In genomic region chr14:48189330-48189729, GRCm38 (mm10) we compare ENCODE assay signal across 11 mouse cellular contexts.
A peak's percentile ranks its signal among the peaks of the same experiment; 100 is the strongest.
DNase-seq lines count a peak whose midpoint lies in the region; ATAC-seq and TF ChIP-seq lines count a peak whose summit lies in the region.
"Had no signal": no experiment of that assay in that cellular context is flagged by ENCODE, and none has a peak within 500 bp of the region (broad histone marks: within the 10 kb centered on the region; RNA-seq: fewer than 3 reads in every experiment).

No protein-coding gene starts in this region.

- H3K4me2 ChIP-seq in lung, postnatal 0 days (replicated peaks; ENCODE audit: low read depth, low read length): no peak overlapping the region
- H3K4me2 ChIP-seq in embryonic facial prominence, embryonic 15.5 days (replicated peaks): no peak overlapping the region
- H3K4me2 ChIP-seq: hindbrain, embryonic 15.5 days; limb, embryonic 12.5 days had no signal

- intact Hi-C loops in gastrocnemius, adult 2 months (cut with DNase I): no loop called here

- H3K27me3 ChIP-seq in lung, postnatal 0 days (replicated peaks; ENCODE audit: insufficient read depth, low read length): no peaks in the 10 kb centered on the region
- no peaks in the 10 kb centered on the region; the same call in 1 of the 2 replicates for H3K27me3 ChIP-seq in embryonic facial prominence, embryonic 15.5 days
- H3K27me3 ChIP-seq: hindbrain, embryonic 15.5 days; limb, embryonic 12.5 days had no signal

- 51% methylated on average over 8 of the region's 8 CpGs for WGBS in lung, postnatal 0 days
- 29% methylated on average over 8 of the region's 8 CpGs for WGBS in embryonic facial prominence, embryonic 15.5 days

- H3K4me1 ChIP-seq in lung, postnatal 0 days (ENCODE audit: insufficient read depth, low read depth, low read length): peaks cover 7% of the 10 kb centered on the region; the same call in 1 of the 2 replicates
- 0 out of 2 replicates have a peak, but pooled peaks cover 7% of the 10 kb centered on the region for H3K4me1 ChIP-seq in embryonic facial prominence, embryonic 15.5 days
- H3K4me1 ChIP-seq: hindbrain, embryonic 15.5 days; midbrain, embryonic 10.5 days had no signal

- no peak overlapping the region for H3K4me3 ChIP-seq in gastrocnemius, adult 2 months
- H3K4me3 ChIP-seq in lung, postnatal 0 days (ENCODE audit: low read depth, low read length): no peak overlapping the region
- H3K4me3 ChIP-seq in embryonic facial prominence, embryonic 15.5 days (replicated peaks): no peak overlapping the region
- H3K4me3 ChIP-seq: hindbrain, embryonic 15.5 days; limb, embryonic 12.5 days; midbrain, embryonic 10.5 days had no signal

- peak overlapping the region; percentile 25; the same call in 1 of the 2 replicates for H3K27ac ChIP-seq in gastrocnemius, adult 2 months
- no peak overlapping the region for H3K27ac ChIP-seq in lung, postnatal 0 days (ENCODE audit: low read length)
- H3K27ac ChIP-seq in embryonic facial prominence, embryonic 15.5 days (replicated peaks): no peak overlapping the region
- H3K27ac ChIP-seq: hindbrain, embryonic 15.5 days; limb, embryonic 12.5 days; midbrain, embryonic 10.5 days had no signal

- H3K36me3 ChIP-seq in lung, postnatal 0 days (ENCODE audit: insufficient read depth, low read length): no peaks in the 10 kb centered on the region
- H3K36me3 ChIP-seq in embryonic facial prominence, embryonic 15.5 days: 0 out of 2 replicates have a peak, but pooled peaks cover 5% of the 10 kb centered on the region
- H3K36me3 ChIP-seq: hindbrain, embryonic 15.5 days had no signal

- DNase-seq in gastrocnemius, adult 2 months: peak; percentile 52
- no peak for DNase-seq in gastrocnemius, postnatal 4 days (ENCODE audit: low spot score in 2 of 2)
- peak; percentile 82 for DNase-seq in lung, postnatal 0 days (ENCODE audit: low spot score)
- no peak for DNase-seq in lung, postnatal 4 days
- DNase-seq in skeletal muscle tissue, adult 2 months (ENCODE audit: low read depth, low spot score): peak; percentile 73
- no peak for DNase-seq in spleen, adult 12 weeks (ENCODE audit: low spot score)
- DNase-seq in cerebellum, postnatal 4 days (ENCODE audit: low spot score in 2 of 2): no peak

- H3K9ac ChIP-seq in lung, postnatal 0 days (replicated peaks; ENCODE audit: low read depth): no peak overlapping the region
- no peak overlapping the region for H3K9ac ChIP-seq in embryonic facial prominence, embryonic 15.5 days
- H3K9ac ChIP-seq: hindbrain, embryonic 15.5 days; limb, embryonic 12.5 days had no signal

- TF ChIP-seq CTCF in gastrocnemius, adult 2 months (IDR thresholded peaks at IDR 0.05): no peak
- no peak for TF ChIP-seq CTCF in lung, postnatal 0 days (IDR thresholded peaks at IDR 0.05)

- no peak for TF ChIP-seq EP300 in lung, postnatal 0 days (IDR thresholded peaks at IDR 0.05)

- peak; percentile 93 for ATAC-seq in lung, postnatal 0 days
- peak; percentile 72 for ATAC-seq in embryonic facial prominence, embryonic 15.5 days (ENCODE audit: insufficient number of reproducible peaks, low FRiP score, low TSS enrichment, low read depth)

- H3K9me3 ChIP-seq in lung, postnatal 0 days (ENCODE audit: low read length): no peaks in the 10 kb centered on the region
- H3K9me3 ChIP-seq in embryonic facial prominence, embryonic 15.5 days (replicated peaks): no peaks in the 10 kb centered on the region
- H3K9me3 ChIP-seq: hindbrain, embryonic 15.5 days; limb, embryonic 12.5 days; midbrain, embryonic 10.5 days had no signal

Comparison
In these comparisons a context has a peak if more than half of its experiments do, and no peak if none do; other contexts are left out.
1. DNase-seq: peak in gastrocnemius, adult 2 months (single experiment), lung, postnatal 0 days (single experiment) and skeletal muscle tissue, adult 2 months (single experiment); none in gastrocnemius, postnatal 4 days (0 of 2), lung, postnatal 4 days (0 of 2), spleen, adult 12 weeks (single experiment) and cerebellum, postnatal 4 days (0 of 2).